Mouse (Mus musculus): ENCODE measurements around the gene Fbxl2.

Fbxl2 gene

GRCm38 (mm10) chr9:114016402-114016801, 29.6 kb downstream of the Fbxl2 start:
- no peak for DNase-seq

GRCm38 (mm10) chr9:114015724-114016123, 30.3 kb downstream of the Fbxl2 start:
- no peak for DNase-seq

GRCm38 (mm10) chr9:114014034-114014433, 32.0 kb downstream of the Fbxl2 start:
- DNase-seq: no peak

- DNase-seq: no peak
Measured at GRCm38 (mm10) chr9:114011203-114011602, 34.8 kb downstream of the Fbxl2 start.

DNA sequence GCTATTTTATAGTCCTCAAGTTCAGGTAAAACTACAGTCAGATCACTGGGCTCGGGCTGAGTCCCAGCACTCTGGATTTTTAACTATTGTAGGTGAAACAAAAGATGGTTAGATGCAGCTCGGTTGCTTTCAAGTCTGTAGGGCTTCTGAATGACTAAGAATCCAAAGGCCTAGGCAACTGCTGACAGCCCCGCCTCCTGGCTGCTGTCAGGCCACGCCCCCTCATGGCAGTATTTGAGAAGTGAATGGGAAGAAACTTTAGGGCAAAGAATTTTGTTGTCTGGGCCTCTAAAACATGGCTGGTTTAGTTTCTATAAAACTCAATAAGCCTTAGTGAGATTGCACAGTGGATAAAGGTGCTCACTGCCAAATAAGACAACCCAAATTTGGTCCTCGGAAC, 36.5 kb downstream of the Fbxl2 start:
- DNase-seq: no peak

DNA sequence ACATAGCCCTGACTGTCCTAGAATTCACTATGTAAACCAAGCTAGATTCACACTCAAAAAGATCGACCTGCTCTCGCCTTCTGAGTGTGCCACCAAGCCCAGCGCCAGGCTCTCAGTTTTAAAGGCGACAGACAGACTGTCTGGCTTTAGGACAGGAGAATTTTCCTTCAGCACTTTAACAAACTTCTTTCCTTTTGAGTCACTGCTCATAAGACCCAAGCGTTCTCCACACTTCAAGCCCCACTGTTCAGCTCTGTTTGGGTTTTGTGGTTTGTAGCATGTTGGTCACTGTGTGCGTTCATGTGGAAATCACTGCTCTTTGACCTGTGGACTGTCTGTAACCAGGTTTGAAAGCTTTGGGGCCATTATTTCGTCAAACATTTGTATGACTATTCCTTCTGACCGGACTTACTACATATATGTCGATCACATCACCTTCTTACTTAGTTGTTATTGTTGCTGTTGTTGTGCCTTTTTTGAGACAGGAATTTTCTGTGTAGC, 38.1 kb downstream of the Fbxl2 start:
- DNase-seq: no peak

- peak; percentile 62 for DNase-seq
Measured at GRCm38 (mm10) chr9:114006801-114007200, 39.2 kb downstream of the Fbxl2 start.

DNA sequence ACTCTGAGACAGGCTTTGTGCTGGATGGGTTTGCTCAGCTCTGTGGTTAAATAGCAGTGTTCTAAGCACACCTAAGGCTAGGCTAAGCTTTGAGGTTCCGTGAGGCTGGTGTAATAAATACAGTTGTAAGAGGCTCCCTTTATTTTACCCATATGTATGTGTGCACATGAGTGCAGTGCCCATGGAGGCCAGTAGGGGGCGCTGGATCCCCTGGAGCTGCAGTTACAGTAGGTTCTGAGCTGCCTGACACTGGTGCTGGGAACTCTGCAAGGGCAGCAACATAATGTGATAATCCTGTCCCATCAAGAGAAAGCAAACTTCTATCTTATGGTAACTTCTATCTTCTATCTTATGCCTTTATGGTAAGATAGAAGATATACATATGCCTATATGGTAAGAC, 47.7 kb downstream of the Fbxl2 start:
- no peak for DNase-seq

GRCm38 (mm10) chr9:113992810-113993209, 53.2 kb downstream of the Fbxl2 start:
- no peak for DNase-seq

GRCm38 (mm10) chr9:113990547-113991248, 55.3 kb downstream of the Fbxl2 start:
- DNase-seq: peak; percentile 93

DNA sequence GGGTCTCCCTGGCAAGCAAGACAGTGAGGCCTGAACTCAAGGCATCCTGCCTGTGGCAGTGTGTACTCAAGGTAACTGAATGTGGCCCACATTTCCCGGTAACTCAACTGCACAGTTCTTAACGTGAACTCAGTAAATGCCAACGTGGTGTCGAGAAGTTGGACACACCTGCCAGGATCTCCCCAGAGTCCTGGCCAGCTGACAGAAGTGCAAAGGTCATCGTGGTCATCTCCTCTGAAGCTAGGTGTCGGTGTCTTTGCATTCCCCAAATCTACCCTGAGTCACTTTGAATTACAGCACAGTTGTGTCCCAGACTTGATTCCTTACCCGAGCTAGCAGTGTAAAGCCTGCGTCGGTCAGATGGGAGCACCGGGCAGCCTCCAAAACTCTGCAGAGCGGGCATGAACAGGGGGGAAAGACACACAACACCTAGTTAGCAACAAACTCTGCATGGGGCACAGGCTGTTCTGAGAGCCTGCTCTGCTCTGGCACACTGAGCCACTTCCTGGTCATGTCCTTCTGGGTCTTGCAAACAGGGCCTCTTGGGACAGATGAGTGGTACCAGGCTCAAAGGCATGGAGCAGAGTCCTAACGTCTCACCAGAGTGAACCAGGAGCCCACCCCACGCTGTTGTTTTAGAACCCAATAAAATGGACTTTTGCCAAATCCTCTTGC, 60.9 kb downstream of the Fbxl2 start:
- peak; percentile 57 for DNase-seq

DNA sequence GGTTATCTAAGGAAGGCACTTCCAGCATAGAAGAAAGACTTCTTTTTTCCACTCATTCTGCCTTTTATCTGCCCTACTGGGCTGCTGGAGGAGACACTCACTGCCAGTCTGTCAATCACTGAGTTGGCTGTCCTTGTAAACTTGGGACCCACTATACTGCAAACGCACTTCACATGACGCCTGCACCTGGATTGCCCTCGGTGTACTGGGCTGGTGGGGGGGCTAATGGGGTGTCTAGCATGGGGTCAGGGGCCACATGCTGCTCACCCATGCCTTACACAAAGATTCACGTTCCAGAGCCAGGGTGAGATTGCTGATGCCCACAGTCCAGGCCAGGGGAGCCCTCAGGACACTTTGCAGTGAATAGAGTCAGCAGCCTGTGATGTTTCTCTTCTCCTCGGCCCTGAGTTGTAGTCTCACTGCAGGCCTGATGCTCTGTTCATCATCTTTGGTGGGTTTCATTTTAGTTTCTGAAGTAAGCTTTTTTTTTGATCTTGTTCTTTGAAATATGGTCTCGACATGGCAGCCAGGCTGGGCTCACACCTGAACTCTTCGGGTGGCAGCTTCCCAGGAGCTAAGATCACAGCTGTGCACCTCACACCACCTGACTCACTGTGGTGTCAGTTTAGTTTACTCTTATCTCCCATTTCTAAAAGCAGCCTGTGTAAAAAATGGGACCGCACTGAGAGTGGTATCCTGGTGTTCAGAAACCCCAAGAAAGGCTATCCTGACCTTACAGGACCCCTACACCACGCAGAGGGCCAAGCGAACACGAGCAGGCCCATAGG, 62.9 kb downstream of the Fbxl2 start:
- no peak for DNase-seq

DNA sequence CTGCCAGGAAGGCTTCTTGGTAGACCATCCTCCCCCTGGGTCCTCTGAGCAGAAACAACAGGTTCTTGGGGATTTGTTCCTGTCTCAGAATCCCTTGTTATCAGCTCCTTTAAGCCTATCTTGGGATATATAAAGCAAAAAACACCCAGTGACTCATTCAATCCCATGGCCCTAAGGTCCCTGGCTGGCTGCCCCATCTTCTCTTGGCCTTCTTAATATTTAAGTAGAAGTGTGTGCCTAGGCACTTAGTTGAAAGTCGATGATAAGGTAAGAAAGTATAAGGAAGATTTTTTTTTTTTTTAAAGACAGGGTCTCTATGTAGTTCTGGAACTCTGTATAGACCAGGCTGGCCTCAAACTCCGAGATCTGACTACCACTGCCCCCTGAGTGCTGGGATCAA, 63.5 kb downstream of the Fbxl2 start:
- DNase-seq: no peak

DNA sequence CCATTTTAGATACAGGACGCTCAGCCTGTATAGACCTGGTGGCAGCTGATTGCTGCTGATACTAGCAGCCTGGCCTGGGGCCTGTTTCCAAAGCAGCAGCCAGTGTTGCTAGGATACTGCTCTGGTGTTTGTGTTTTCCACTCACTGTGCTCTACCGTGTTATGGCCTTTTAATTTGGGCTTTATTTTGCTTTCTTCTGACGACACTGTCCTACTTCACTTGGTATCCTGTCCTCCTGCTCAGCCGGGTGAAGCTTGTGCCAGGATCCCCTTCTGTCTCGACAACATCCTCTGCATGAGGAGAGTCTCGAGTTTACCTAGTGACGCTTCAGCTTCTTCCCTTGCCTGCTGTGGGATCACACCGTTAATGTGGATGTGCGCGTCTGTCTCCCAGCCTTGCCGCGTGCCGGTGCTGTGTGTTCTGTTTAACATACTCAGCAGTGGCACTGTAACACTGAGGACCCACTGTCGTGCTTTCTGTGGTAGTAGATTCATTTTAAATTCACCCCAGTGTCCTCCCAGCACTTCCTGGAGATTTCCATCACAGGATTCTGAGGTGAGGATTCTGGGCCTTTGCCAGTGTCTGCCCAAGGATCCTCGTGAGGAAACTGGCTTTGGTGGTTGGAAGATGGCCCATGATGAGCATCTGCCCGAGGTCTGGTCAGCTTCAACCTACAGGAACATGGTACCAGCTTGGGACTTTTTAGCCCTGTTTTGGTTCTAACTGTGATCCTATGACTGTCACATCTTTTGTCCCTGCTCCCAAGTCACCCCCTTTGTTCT, 64.7 kb downstream of the Fbxl2 start:
- peak; percentile 29 for DNase-seq

- DNase-seq: peak; percentile 49
Measured at GRCm38 (mm10) chr9:113979356-113979755, 66.6 kb downstream of the Fbxl2 start.

- DNase-seq: no peak
Measured at GRCm38 (mm10) chr9:113978656-113979055, 67.3 kb downstream of the Fbxl2 start.

DNA sequence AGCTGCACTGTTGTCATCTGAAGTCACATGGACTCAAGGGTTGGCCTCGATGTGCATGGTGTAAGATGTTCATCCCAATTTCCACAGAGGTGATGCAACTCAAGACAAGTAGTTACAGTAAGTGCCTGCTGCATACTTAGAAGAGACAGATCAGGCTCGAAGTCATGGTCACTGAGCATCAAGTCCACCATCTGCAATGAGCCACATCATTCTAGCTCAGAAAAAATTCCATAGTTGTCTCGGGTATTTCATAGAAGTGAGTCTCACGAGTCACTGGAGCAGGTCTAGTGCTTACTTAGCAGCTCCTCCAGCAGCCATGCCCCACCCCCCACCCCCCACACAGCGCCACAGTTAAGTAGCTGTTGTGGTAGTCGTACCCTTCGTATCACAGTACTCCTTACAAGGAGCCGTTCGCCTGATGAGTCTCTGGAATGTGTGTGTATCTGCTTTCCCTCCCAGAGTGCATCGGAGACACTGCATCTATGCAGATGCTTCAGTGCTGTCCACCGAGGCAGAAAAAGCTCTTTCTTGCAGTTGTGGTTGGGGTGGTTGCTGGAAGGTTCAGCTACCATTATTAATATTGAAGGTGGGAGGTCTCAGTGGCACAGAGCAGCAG, 68.7 kb downstream of the Fbxl2 start:
- DNase-seq: no peak

DNA sequence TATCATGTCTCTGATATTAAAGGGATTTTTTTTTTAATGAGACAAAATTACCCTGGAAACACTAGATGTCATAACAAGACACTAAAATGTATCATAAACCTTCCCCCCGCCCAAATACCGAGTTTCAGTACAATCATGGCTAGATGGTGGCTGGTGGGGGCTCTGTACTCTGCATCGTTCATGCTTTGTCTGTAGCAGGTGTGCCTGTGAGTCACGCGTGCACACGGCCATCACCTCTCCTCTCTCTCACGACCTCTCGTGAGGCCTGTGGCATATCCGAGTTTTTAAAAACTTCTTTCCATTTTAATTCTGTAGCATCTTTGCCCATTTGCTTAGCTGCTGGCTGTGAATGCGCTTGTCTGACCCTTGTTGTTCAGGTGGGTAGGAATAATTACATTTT, 69.7 kb downstream of the Fbxl2 start:
- DNase-seq: no peak

- no peak for DNase-seq
Measured at GRCm38 (mm10) chr9:113975442-113975841, 70.5 kb downstream of the Fbxl2 start.

GRCm38 (mm10) chr9:113974945-113975344, 71.0 kb downstream of the Fbxl2 start:
- DNase-seq: no peak

GRCm38 (mm10) chr9:113973857-113974256, 72.1 kb downstream of the Fbxl2 start:
- DNase-seq: no peak

DNA sequence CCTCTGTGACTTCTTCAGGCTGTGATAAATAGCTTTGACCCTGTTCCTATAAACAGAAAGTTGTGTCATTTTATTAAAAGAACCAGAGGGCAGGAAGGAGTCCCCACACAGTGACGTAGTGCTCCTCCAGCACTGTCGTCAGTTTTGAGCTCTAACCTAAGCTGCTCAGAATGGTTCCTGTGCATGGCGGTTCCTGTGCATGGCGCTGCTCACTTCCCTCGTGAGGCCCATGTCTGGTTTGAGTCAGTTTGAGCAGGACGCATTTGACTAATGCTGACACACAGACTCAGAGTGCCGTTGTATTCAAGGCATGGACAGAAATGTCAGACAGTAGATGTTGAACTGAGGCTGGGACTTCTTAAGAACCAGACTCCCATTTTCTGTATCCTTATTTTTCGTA, 74.4 kb downstream of the Fbxl2 start:
- DNase-seq: no peak

Data from kidney, postnatal 10 days (tissue).